Mouse (Mus musculus): ENCODE measurements at regions not wholly inside any gene's neighbourhood (a gene's known extent, or its start where the extent isn't known, plus 50 kb on each side); places are given as distances from the start of the nearest gene placed in this dataset.

- Histone ChIP-seq H3K4me1 (ENCODE audit: control insufficient read depth, insufficient read depth, low read length) (0 out of 2 replicates have a peak, but pooled peaks cover 3% of the 10 kb centered on the region), H3K27ac (replicated peaks; ENCODE audit: low read depth, low read length) (no peak overlapping the region), H3K36me3 (ENCODE audit: control insufficient read depth, insufficient read depth, low read length) (no peaks in the 10 kb centered on the region), H3K9ac (ENCODE audit: low read depth, low read length, severe bottlenecking) (no peak overlapping the region), H3K4me2 (replicated peaks; ENCODE audit: low read depth, low read length, severe bottlenecking) (no peak overlapping the region), H3K4me3 (replicated peaks; ENCODE audit: low read length) (no peak overlapping the region), H3K9me3 (ENCODE audit: control insufficient read depth, low read length) (no peaks in the 10 kb centered on the region), H3K27me3 (ENCODE audit: control insufficient read depth, insufficient read depth, low read length) (no peaks in the 10 kb centered on the region)
- DNase-seq (ENCODE audit: low spot score) (no peak), ATAC-seq (ENCODE audit: low FRiP score, low read depth) (no peak)
- no peak for TF ChIP-seq POLR2A (IDR thresholded peaks at IDR 0.05; ENCODE audit: borderline replicate concordance, extremely low read depth, insufficient read depth, insufficient read length)
- 89% methylated on average over 1 of the region's 1 CpGs for WGBS
These were observed 168.6 kb upstream of the Pld5 start for GRCm38 (mm10) chr1:176443712-176444111.

- Histone ChIP-seq H3K36me3 (ENCODE audit: control insufficient read depth, insufficient read depth, low read length) (no peaks in the 10 kb centered on the region), H3K4me1 (ENCODE audit: control insufficient read depth, insufficient read depth, low read length) (no peaks in the 10 kb centered on the region), H3K27ac (replicated peaks; ENCODE audit: low read depth, low read length) (no peak overlapping the region), H3K9ac (ENCODE audit: low read depth, low read length, severe bottlenecking) (no peak overlapping the region), H3K9me3 (ENCODE audit: control insufficient read depth, low read length) (no peaks in the 10 kb centered on the region), H3K27me3 (ENCODE audit: control insufficient read depth, insufficient read depth, low read length) (no peaks in the 10 kb centered on the region), H3K4me2 (replicated peaks; ENCODE audit: low read depth, low read length, severe bottlenecking) (no peak overlapping the region), H3K4me3 (replicated peaks; ENCODE audit: low read length) (no peak overlapping the region)
- 52% methylated on average over 3 of the region's 3 CpGs for WGBS
- TF ChIP-seq POLR2A (IDR thresholded peaks at IDR 0.05; ENCODE audit: borderline replicate concordance, extremely low read depth, insufficient read depth, insufficient read length): no peak
- ATAC-seq (ENCODE audit: low FRiP score, low read depth) (no peak), DNase-seq (ENCODE audit: low spot score) (no peak)
These were observed 165.1 kb upstream of the Pld5 start for GRCm38 (mm10) chr1:176440254-176440653.

GRCm38 (mm10) chr1:176427835-176428234 lies 152.7 kb upstream of the Pld5 start:
- Histone ChIP-seq H3K9me3 (ENCODE audit: control insufficient read depth, low read length) (no peaks in the 10 kb centered on the region), H3K9ac (ENCODE audit: low read depth, low read length, severe bottlenecking) (no peak overlapping the region), H3K4me1 (ENCODE audit: control insufficient read depth, insufficient read depth, low read length) (no peaks in the 10 kb centered on the region), H3K4me2 (replicated peaks; ENCODE audit: low read depth, low read length, severe bottlenecking) (no peak overlapping the region), H3K36me3 (ENCODE audit: control insufficient read depth, insufficient read depth, low read length) (no peaks in the 10 kb centered on the region), H3K27ac (replicated peaks; ENCODE audit: low read depth, low read length) (no peak overlapping the region), H3K27me3 (ENCODE audit: control insufficient read depth, insufficient read depth, low read length) (no peaks in the 10 kb centered on the region), H3K4me3 (replicated peaks; ENCODE audit: low read length) (no peak overlapping the region)
- DNase-seq (ENCODE audit: low spot score) (no peak), ATAC-seq (ENCODE audit: low FRiP score, low read depth) (no peak)
- WGBS: 37% methylated on average over 4 of the region's 4 CpGs
- no peak for TF ChIP-seq POLR2A (IDR thresholded peaks at IDR 0.05; ENCODE audit: borderline replicate concordance, extremely low read depth, insufficient read depth, insufficient read length)

- WGBS: 72% methylated on average over 2 of the region's 2 CpGs
- no peaks in the 10 kb centered on the region for H3K4me1 ChIP-seq (ENCODE audit: control insufficient read depth, insufficient read depth, low read length)
- no peak for DNase-seq (ENCODE audit: low spot score)
These were observed 151.9 kb upstream of the Pld5 start for GRCm38 (mm10) chr1:176427046-176427445.

GRCm38 (mm10) chr1:176417251-176417650 lies 142.1 kb upstream of the Pld5 start:
- H3K27ac ChIP-seq (replicated peaks; ENCODE audit: low read depth, low read length): no peak overlapping the region
- H3K27me3 ChIP-seq (ENCODE audit: control insufficient read depth, insufficient read depth, low read length): no peaks in the 10 kb centered on the region
- H3K9me3 ChIP-seq (ENCODE audit: control insufficient read depth, low read length): no peaks in the 10 kb centered on the region
- TF ChIP-seq POLR2A (IDR thresholded peaks at IDR 0.05; ENCODE audit: borderline replicate concordance, extremely low read depth, insufficient read depth, insufficient read length): no peak
- H3K4me3 ChIP-seq (replicated peaks; ENCODE audit: low read length): no peak overlapping the region
- H3K4me1 ChIP-seq (ENCODE audit: control insufficient read depth, insufficient read depth, low read length): no peaks in the 10 kb centered on the region
- H3K36me3 ChIP-seq (ENCODE audit: control insufficient read depth, insufficient read depth, low read length): no peaks in the 10 kb centered on the region
- no peak for ATAC-seq (ENCODE audit: low FRiP score, low read depth)
- DNase-seq (ENCODE audit: low spot score): no peak
- H3K9ac ChIP-seq (ENCODE audit: low read depth, low read length, severe bottlenecking): no peak overlapping the region
- H3K4me2 ChIP-seq (replicated peaks; ENCODE audit: low read depth, low read length, severe bottlenecking): no peak overlapping the region
- WGBS: 78% methylated on average over 1 of the region's 1 CpGs

More at GRCm38 (mm10) chr1:176427046-176427445, 151.9 kb upstream of the Pld5 start:
- H3K27ac ChIP-seq (replicated peaks; ENCODE audit: low read depth, low read length): no peak overlapping the region
- H3K4me3 ChIP-seq (replicated peaks; ENCODE audit: low read length): no peak overlapping the region
- H3K4me2 ChIP-seq (replicated peaks; ENCODE audit: low read depth, low read length, severe bottlenecking): no peak overlapping the region
- TF ChIP-seq POLR2A (IDR thresholded peaks at IDR 0.05; ENCODE audit: borderline replicate concordance, extremely low read depth, insufficient read depth, insufficient read length): no peak
- no peaks in the 10 kb centered on the region for H3K27me3 ChIP-seq (ENCODE audit: control insufficient read depth, insufficient read depth, low read length)
- no peak overlapping the region for H3K9ac ChIP-seq (ENCODE audit: low read depth, low read length, severe bottlenecking)
- no peaks in the 10 kb centered on the region for H3K9me3 ChIP-seq (ENCODE audit: control insufficient read depth, low read length)
- ATAC-seq (ENCODE audit: low FRiP score, low read depth): no peak
- H3K36me3 ChIP-seq (ENCODE audit: control insufficient read depth, insufficient read depth, low read length): no peaks in the 10 kb centered on the region

- no peak for TF ChIP-seq POLR2A (IDR thresholded peaks at IDR 0.05; ENCODE audit: borderline replicate concordance, extremely low read depth, insufficient read depth, insufficient read length)
- ATAC-seq (ENCODE audit: low FRiP score, low read depth) (no peak), DNase-seq (ENCODE audit: low spot score) (no peak)
- Histone ChIP-seq H3K4me1 (ENCODE audit: control insufficient read depth, insufficient read depth, low read length) (no peaks in the 10 kb centered on the region), H3K4me2 (replicated peaks; ENCODE audit: low read depth, low read length, severe bottlenecking) (no peak overlapping the region), H3K36me3 (ENCODE audit: control insufficient read depth, insufficient read depth, low read length) (no peaks in the 10 kb centered on the region), H3K9me3 (ENCODE audit: control insufficient read depth, low read length) (no peaks in the 10 kb centered on the region), H3K27ac (replicated peaks; ENCODE audit: low read depth, low read length) (no peak overlapping the region), H3K9ac (ENCODE audit: low read depth, low read length, severe bottlenecking) (no peak overlapping the region), H3K27me3 (ENCODE audit: control insufficient read depth, insufficient read depth, low read length) (no peaks in the 10 kb centered on the region), H3K4me3 (replicated peaks; ENCODE audit: low read length) (no peak overlapping the region)
- WGBS: 87% methylated on average over 3 of the region's 3 CpGs
These were observed 129.0 kb upstream of the Pld5 start for GRCm38 (mm10) chr1:176404128-176404527.
